ENCODE assay signal across 8 mouse cellular contexts in the genomic region with DNA sequence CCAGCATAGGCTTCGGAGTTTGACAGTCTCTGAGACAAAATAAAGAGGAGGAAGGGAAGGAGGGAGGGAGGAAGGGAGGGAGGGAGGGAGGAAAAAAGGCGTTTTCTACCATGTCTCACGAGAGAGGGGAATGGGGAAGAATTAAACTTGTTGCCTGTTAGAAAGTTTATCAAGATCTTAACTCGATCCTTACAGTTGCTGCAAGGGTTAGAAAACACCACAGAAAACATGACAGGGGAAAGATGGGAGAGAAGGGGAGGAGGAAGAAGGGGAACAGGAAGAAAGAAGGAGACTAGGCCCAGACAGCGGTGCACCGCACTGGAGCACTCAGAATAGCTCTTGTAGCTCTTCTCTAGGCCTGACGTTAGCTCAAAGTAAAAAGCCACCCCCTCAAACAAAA. TPM values are rescaled to one million over a fixed set of nuclear protein-coding genes. Genes with fewer than 3 reads are reported as not detected.
DNase-seq lines count a peak whose midpoint lies in the region; ATAC-seq lines count a peak whose summit lies in the region.

No protein-coding gene starts in this region.

- no peaks in the 10 kb centered on the region for H3K27me3 ChIP-seq in lung, embryonic 15.5 days
- no peaks in the 10 kb centered on the region for H3K27me3 ChIP-seq in embryonic facial prominence, embryonic 15.5 days
- no peaks in the 10 kb centered on the region for H3K27me3 ChIP-seq in intestine, embryonic 15.5 days (replicated peaks)
- no peaks in the 10 kb centered on the region for H3K27me3 ChIP-seq in neural tube, embryonic 14.5 days (ENCODE audit: control insufficient read depth, insufficient read depth, low read length)

- H3K36me3 ChIP-seq in lung, embryonic 15.5 days: no peaks in the 10 kb centered on the region
- peaks cover 4% of the 10 kb centered on the region; the same call in 1 of the 2 replicates for H3K36me3 ChIP-seq in embryonic facial prominence, embryonic 15.5 days
- no peaks in the 10 kb centered on the region for H3K36me3 ChIP-seq in intestine, embryonic 15.5 days
- no peaks in the 10 kb centered on the region for H3K36me3 ChIP-seq in neural tube, embryonic 14.5 days (ENCODE audit: control insufficient read depth, insufficient read depth, low read length)

- no peak overlapping the region for H3K4me2 ChIP-seq in lung, embryonic 15.5 days
- no peak overlapping the region for H3K4me2 ChIP-seq in embryonic facial prominence, embryonic 15.5 days (replicated peaks)
- H3K4me2 ChIP-seq in intestine, embryonic 15.5 days (replicated peaks): no peak overlapping the region
- no peak overlapping the region for H3K4me2 ChIP-seq in neural tube, embryonic 14.5 days (ENCODE audit: low read depth, low read length)

- H3K9me3 ChIP-seq in lung, embryonic 15.5 days: no peaks in the 10 kb centered on the region
- no peaks in the 10 kb centered on the region for H3K9me3 ChIP-seq in embryonic facial prominence, embryonic 15.5 days (replicated peaks)
- H3K9me3 ChIP-seq in intestine, embryonic 15.5 days: no peaks in the 10 kb centered on the region
- H3K9me3 ChIP-seq in neural tube, embryonic 14.5 days (ENCODE audit: control insufficient read depth, low read length): no peaks in the 10 kb centered on the region

- WGBS in lung, embryonic 15.5 days: 44% methylated on average over 7 of the region's 7 CpGs
- 45% methylated on average over 7 of the region's 7 CpGs for WGBS in embryonic facial prominence, embryonic 15.5 days
- whole genome bisulfite sequencing in intestine, embryonic 15.5 days: 48% methylated on average over 7 of the region's 7 CpGs
- WGBS in neural tube, embryonic 14.5 days: 78% methylated on average over 7 of the region's 7 CpGs

- peak overlapping the region; percentile 70 for H3K27ac ChIP-seq in lung, embryonic 15.5 days
- peak overlapping the region; percentile 63 for H3K27ac ChIP-seq in embryonic facial prominence, embryonic 15.5 days (replicated peaks)
- H3K27ac ChIP-seq in intestine, embryonic 15.5 days: peak overlapping the region; percentile 74
- peak overlapping the region; percentile 72; the same call in 1 of the 2 replicates for H3K27ac ChIP-seq in neural tube, embryonic 14.5 days (ENCODE audit: low read depth, low read length)

- no peak for DNase-seq in lung, postnatal 4 days
- no peak for DNase-seq in left cerebral cortex, postnatal 4 days
- no peak for DNase-seq in cerebellum, postnatal 14 days
- DNase-seq in spleen, postnatal 36 days (ENCODE audit: low spot score in 2 of 2): no peak

- no peak for ATAC-seq in lung, embryonic 15.5 days (ENCODE audit: borderline replicate concordance, extremely low read depth, low FRiP score, low TSS enrichment)
- ATAC-seq in embryonic facial prominence, embryonic 15.5 days (ENCODE audit: insufficient number of reproducible peaks, low FRiP score, low TSS enrichment, low read depth): no peak
- no peak for ATAC-seq in intestine, embryonic 15.5 days
- no peak for ATAC-seq in neural tube, embryonic 14.5 days (ENCODE audit: low read depth)

- peaks cover 41% of the 10 kb centered on the region for H3K4me1 ChIP-seq in lung, embryonic 15.5 days
- H3K4me1 ChIP-seq in embryonic facial prominence, embryonic 15.5 days: peaks cover 44% of the 10 kb centered on the region
- peaks cover 43% of the 10 kb centered on the region for H3K4me1 ChIP-seq in intestine, embryonic 15.5 days (replicated peaks)
- peaks cover 19% of the 10 kb centered on the region for H3K4me1 ChIP-seq in neural tube, embryonic 14.5 days (ENCODE audit: control insufficient read depth, insufficient read depth, low read length)

- no peak overlapping the region for H3K9ac ChIP-seq in lung, embryonic 15.5 days
- no peak overlapping the region for H3K9ac ChIP-seq in embryonic facial prominence, embryonic 15.5 days
- H3K9ac ChIP-seq in intestine, embryonic 15.5 days: no peak overlapping the region
- no peak overlapping the region for H3K9ac ChIP-seq in neural tube, embryonic 14.5 days (replicated peaks; ENCODE audit: low read depth, low read length)

- H3K4me3 ChIP-seq in lung, embryonic 15.5 days: no peak overlapping the region
- H3K4me3 ChIP-seq in embryonic facial prominence, embryonic 15.5 days (replicated peaks): no peak overlapping the region
- no peak overlapping the region for H3K4me3 ChIP-seq in intestine, embryonic 15.5 days (replicated peaks)
- no peak overlapping the region for H3K4me3 ChIP-seq in neural tube, embryonic 14.5 days (ENCODE audit: low read depth, low read length)

- intact Hi-C loops in left cerebral cortex, postnatal 4 days (cut with DNase I): loop anchor here (10.0 kb wide), 1 partner anchor 53 kb away; no protein-coding TSS in a partner anchor

RNA-seq across cellular contexts. Expression of a gene that starts 48.2 kb away (rescaled TPM):
- 1.2 and 1.3 TPM in 2 replicates for polyA plus RNA-seq in lung, embryonic 15.5 days (2015; fragmentation: Nextera tagmentation; extraction: Ambion mirVana)
- 0.79 and 1.5 TPM in 2 replicates for polyA plus RNA-seq in embryonic facial prominence, embryonic 15.5 days (2015; fragmentation: Nextera tagmentation; extraction: Ambion mirVana)
- 1.1 TPM in 2 replicates for polyA plus RNA-seq in intestine, embryonic 15.5 days (2015; fragmentation: Nextera tagmentation; extraction: Ambion mirVana)
- polyA plus RNA-seq in neural tube, embryonic 14.5 days (2014; fragmentation: Nextera tagmentation; extraction: Ambion mirVana): 2.6 and 2.9 TPM in 2 replicates
- 10 to 100 TPM; 19.3 to 26.0 TPM for total RNA-seq in left cerebral cortex, postnatal 4 days (2021)

RNA-seq across cellular contexts. Expression of a gene that starts 58.1 kb away (rescaled TPM):
- polyA plus RNA-seq in lung, embryonic 15.5 days (2015; fragmentation: Nextera tagmentation; extraction: Ambion mirVana): 50.9 and 59.9 TPM in 2 replicates
- 24.6 and 35.3 TPM in 2 replicates for polyA plus RNA-seq in embryonic facial prominence, embryonic 15.5 days (2015; fragmentation: Nextera tagmentation; extraction: Ambion mirVana)
- 29.5 and 37.8 TPM in 2 replicates for polyA plus RNA-seq in intestine, embryonic 15.5 days (2015; fragmentation: Nextera tagmentation; extraction: Ambion mirVana)
- polyA plus RNA-seq in neural tube, embryonic 14.5 days (2014; fragmentation: Nextera tagmentation; extraction: Ambion mirVana): 17.0 and 19.5 TPM in 2 replicates
- total RNA-seq in left cerebral cortex, postnatal 4 days (2021): 10 to 100 TPM; 77.3 to 82.0 TPM
